Mouse (Mus musculus): ENCODE data around the gene Ndc1. TPM values are rescaled to one million over a fixed set of nuclear protein-coding genes. Genes with fewer than 3 reads are reported as not detected.

Ndc1 gene
- polyA plus RNA-seq, 1 experiment from 2014 or later = 34.0 TPM

GRCm38 (mm10) chr4:107452266-107453015, 84.9 kb downstream of the Ndc1 start:
- no peak overlapping the region for H3K4me2 ChIP-seq (ENCODE audit: low read depth, low read length)
- H3K27me3 ChIP-seq (replicated peaks; ENCODE audit: control insufficient read depth, insufficient read depth, low read length) = no peaks in the 10 kb centered on the region; the same call in 1 of the 2 replicates
- no peak for DNase-seq (ENCODE audit: low spot score)
- 73% methylated on average over 18 of the region's 18 CpGs for WGBS
- no peak overlapping the region for H3K9ac ChIP-seq (ENCODE audit: low read depth, low read length)
- no peak overlapping the region for H3K4me3 ChIP-seq (ENCODE audit: low read depth, low read length)
- H3K9me3 ChIP-seq (ENCODE audit: control insufficient read depth, low read length) = no peaks in the 10 kb centered on the region
- no peak overlapping the region for H3K27ac ChIP-seq (replicated peaks; ENCODE audit: low read depth, low read length)
- no peak for ATAC-seq (ENCODE audit: low read depth)
- H3K36me3 ChIP-seq (ENCODE audit: control insufficient read depth, insufficient read depth, low read length) = no peaks in the 10 kb centered on the region
- H3K4me1 ChIP-seq (ENCODE audit: control insufficient read depth, insufficient read depth, low read length) = peaks cover 7% of the 10 kb centered on the region

GRCm38 (mm10) chr4:107453141-107453984, 85.8 kb downstream of the Ndc1 start:
- Histone ChIP-seq H3K4me3 (ENCODE audit: low read depth, low read length) (no peak overlapping the region), H3K4me2 (ENCODE audit: low read depth, low read length) (no peak overlapping the region), H3K36me3 (ENCODE audit: control insufficient read depth, insufficient read depth, low read length) (no peaks in the 10 kb centered on the region), H3K9me3 (ENCODE audit: control insufficient read depth, low read length) (no peaks in the 10 kb centered on the region), H3K27ac (replicated peaks; ENCODE audit: low read depth, low read length) (no peak overlapping the region), H3K27me3 (replicated peaks; ENCODE audit: control insufficient read depth, insufficient read depth, low read length) (no peaks in the 10 kb centered on the region; the same call in 1 of the 2 replicates), H3K4me1 (ENCODE audit: control insufficient read depth, insufficient read depth, low read length) (peaks cover 16% of the 10 kb centered on the region), H3K9ac (ENCODE audit: low read depth, low read length) (no peak overlapping the region)
- WGBS = 61% methylated on average over 16 of the region's 16 CpGs
- DNase-seq (ENCODE audit: low spot score) (peak; percentile 83), ATAC-seq (ENCODE audit: low read depth) (peak; percentile 82)

GRCm38 (mm10) chr4:107457602-107458001, 90.0 kb downstream of the Ndc1 start:
- peaks cover 18% of the 10 kb centered on the region for H3K4me1 ChIP-seq (ENCODE audit: control insufficient read depth, insufficient read depth, low read length)
- H3K27me3 ChIP-seq (replicated peaks; ENCODE audit: control insufficient read depth, insufficient read depth, low read length) = no peaks in the 10 kb centered on the region
- peak overlapping the region; percentile 29; the same call in 1 of the 2 replicates for H3K27ac ChIP-seq (replicated peaks; ENCODE audit: low read depth, low read length)
- no peaks in the 10 kb centered on the region for H3K9me3 ChIP-seq (ENCODE audit: control insufficient read depth, low read length)
- H3K4me2 ChIP-seq (ENCODE audit: low read depth, low read length) = peak overlapping the region; percentile 46
- DNase-seq (ENCODE audit: low spot score) (peak; percentile 84), ATAC-seq (ENCODE audit: low read depth) (peak; percentile 64; the same call in 1 of the 2 replicates)
- H3K36me3 ChIP-seq (ENCODE audit: control insufficient read depth, insufficient read depth, low read length) = no peaks in the 10 kb centered on the region
- peak overlapping the region; percentile 7; the same call in 1 of the 2 replicates for H3K4me3 ChIP-seq (ENCODE audit: low read depth, low read length)
- 0 out of 2 replicates have a peak overlapping the region, but pooled peaks have one; percentile 21 for H3K9ac ChIP-seq (ENCODE audit: low read depth, low read length)
- WGBS = 19% methylated on average over 12 of the region's 12 CpGs

DNA sequence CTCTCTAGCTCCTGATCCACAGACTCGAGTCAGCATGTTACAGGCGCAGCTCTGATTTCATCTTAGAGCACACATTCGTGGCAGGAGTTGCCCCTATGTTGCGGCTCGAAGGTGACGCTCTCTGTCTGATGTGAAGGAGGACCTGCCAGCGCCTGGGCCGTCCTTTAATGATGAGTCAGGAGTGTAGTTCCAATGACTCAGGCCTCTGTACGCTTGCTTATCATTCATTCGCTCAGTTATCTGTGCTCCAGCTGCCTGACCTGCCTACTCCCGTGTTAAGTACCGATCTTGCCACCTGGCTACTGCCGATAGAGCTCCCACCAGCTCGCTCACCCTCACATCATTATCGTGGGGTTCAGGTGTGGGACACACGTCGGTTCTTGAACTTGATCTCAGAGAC, 91.3 kb downstream of the Ndc1 start:
- H3K4me2 ChIP-seq (ENCODE audit: low read depth, low read length) = no peak overlapping the region
- H3K4me3 ChIP-seq (ENCODE audit: low read depth, low read length) = no peak overlapping the region
- H3K36me3 ChIP-seq (ENCODE audit: control insufficient read depth, insufficient read depth, low read length) = no peaks in the 10 kb centered on the region
- no peak for DNase-seq (ENCODE audit: low spot score)
- 84% methylated on average over 17 of the region's 17 CpGs for WGBS
- no peaks in the 10 kb centered on the region for H3K9me3 ChIP-seq (ENCODE audit: control insufficient read depth, low read length)
- ATAC-seq (ENCODE audit: low read depth) = no peak
- H3K27ac ChIP-seq (replicated peaks; ENCODE audit: low read depth, low read length) = no peak overlapping the region
- peaks cover 23% of the 10 kb centered on the region for H3K4me1 ChIP-seq (ENCODE audit: control insufficient read depth, insufficient read depth, low read length)
- no peaks in the 10 kb centered on the region for H3K27me3 ChIP-seq (replicated peaks; ENCODE audit: control insufficient read depth, insufficient read depth, low read length)
- no peak overlapping the region for H3K9ac ChIP-seq (ENCODE audit: low read depth, low read length)

DNA sequence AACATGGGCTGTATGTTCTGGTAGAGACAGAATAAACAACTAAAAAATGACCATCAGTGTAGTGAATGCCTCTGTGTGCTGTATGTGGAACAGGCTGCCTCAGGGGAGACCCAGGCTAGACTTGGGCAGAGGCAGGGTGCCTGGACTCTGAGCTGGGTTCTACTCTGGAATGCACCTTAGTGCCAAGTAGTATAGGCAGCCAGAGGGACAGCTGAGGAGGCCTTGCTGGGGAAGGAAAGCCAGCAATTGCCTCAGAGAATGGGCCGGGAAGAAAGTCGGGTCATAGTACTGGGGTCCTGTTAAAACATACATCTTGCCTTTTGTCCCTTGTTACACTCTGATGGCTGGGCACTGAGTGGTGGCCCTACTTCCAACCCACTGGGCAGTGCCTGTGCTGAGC, 91.9 kb downstream of the Ndc1 start:
- no peaks in the 10 kb centered on the region for H3K36me3 ChIP-seq (ENCODE audit: control insufficient read depth, insufficient read depth, low read length)
- ATAC-seq (ENCODE audit: low read depth) (no peak), DNase-seq (ENCODE audit: low spot score) (no peak)
- no peak overlapping the region for H3K27ac ChIP-seq (replicated peaks; ENCODE audit: low read depth, low read length)
- H3K9ac ChIP-seq (ENCODE audit: low read depth, low read length) = no peak overlapping the region
- H3K4me3 ChIP-seq (ENCODE audit: low read depth, low read length) = no peak overlapping the region
- H3K27me3 ChIP-seq (replicated peaks; ENCODE audit: control insufficient read depth, insufficient read depth, low read length) = no peaks in the 10 kb centered on the region
- peaks cover 25% of the 10 kb centered on the region for H3K4me1 ChIP-seq (ENCODE audit: control insufficient read depth, insufficient read depth, low read length)
- H3K4me2 ChIP-seq (ENCODE audit: low read depth, low read length) = no peak overlapping the region
- WGBS = 79% methylated on average over 2 of the region's 2 CpGs
- H3K9me3 ChIP-seq (ENCODE audit: control insufficient read depth, low read length) = no peaks in the 10 kb centered on the region

GRCm38 (mm10) chr4:107460468-107460867, 92.9 kb downstream of the Ndc1 start:
- Histone ChIP-seq H3K9ac (ENCODE audit: low read depth, low read length) (no peak overlapping the region), H3K4me3 (ENCODE audit: low read depth, low read length) (no peak overlapping the region), H3K4me1 (ENCODE audit: control insufficient read depth, insufficient read depth, low read length) (peaks cover 25% of the 10 kb centered on the region), H3K36me3 (ENCODE audit: control insufficient read depth, insufficient read depth, low read length) (no peaks in the 10 kb centered on the region), H3K9me3 (ENCODE audit: control insufficient read depth, low read length) (no peaks in the 10 kb centered on the region), H3K27me3 (replicated peaks; ENCODE audit: control insufficient read depth, insufficient read depth, low read length) (no peaks in the 10 kb centered on the region; the same call in 1 of the 2 replicates), H3K4me2 (ENCODE audit: low read depth, low read length) (no peak overlapping the region), H3K27ac (replicated peaks; ENCODE audit: low read depth, low read length) (no peak overlapping the region)
- ATAC-seq (ENCODE audit: low read depth) = no peak
- 45% methylated on average over 11 of the region's 11 CpGs for WGBS
- DNase-seq (ENCODE audit: low spot score) = no peak

Small RNAs within 50 kb of the gene (microRNA-seq; reads per million reads assigned to microRNA genes)
- gene Gm24804 (ENCODE audit: borderline number of aligned reads) = not detected

Other genes with a start within 250 kb of the Ndc1 start
- gene Tmem59, start 189.4 kb upstream of the Ndc1 start, polyA plus RNA-seq (2014; fragmentation: Nextera tagmentation; extraction: Ambion mirVana) = 464 and 480 TPM in 2 replicates
- 36.8 and 41.4 TPM in 2 replicates for gene Tceanc2, start 188.7 kb upstream of the Ndc1 start, polyA plus RNA-seq (2014; fragmentation: Nextera tagmentation; extraction: Ambion mirVana)
- 0.18 TPM in 1 of 2 replicates, not detected in the other for gene Ldlrad1, start 158.6 kb upstream of the Ndc1 start, polyA plus RNA-seq (2014; fragmentation: Nextera tagmentation; extraction: Ambion mirVana)
- 75.2 and 77.6 TPM in 2 replicates for gene Lrrc42, start 114.3 kb upstream of the Ndc1 start, polyA plus RNA-seq (2014; fragmentation: Nextera tagmentation; extraction: Ambion mirVana)
- 43.1 and 50.6 TPM in 2 replicates for gene Hspb11, start 114.2 kb upstream of the Ndc1 start, polyA plus RNA-seq (2014; fragmentation: Nextera tagmentation; extraction: Ambion mirVana)
- not detected in 2 replicates for gene Dio1, start 60.6 kb upstream of the Ndc1 start, polyA plus RNA-seq (2014; fragmentation: Nextera tagmentation; extraction: Ambion mirVana)
- gene Yipf1, start 53.4 kb upstream of the Ndc1 start, polyA plus RNA-seq (2014; fragmentation: Nextera tagmentation; extraction: Ambion mirVana) = 52.4 and 55.9 TPM in 2 replicates
- gene Glis1, start 66.8 kb downstream of the Ndc1 start, polyA plus RNA-seq (2014; fragmentation: Nextera tagmentation; extraction: Ambion mirVana) = 10.8 and 12.1 TPM in 2 replicates